Mouse (Mus musculus) activated CD4-positive, CD25-positive, alpha-beta regulatory T cell, adult 9 weeks (primary cell): ENCODE results near the gene Gm9045. TPM values are rescaled to one million over a fixed set of nuclear protein-coding genes. Genes with fewer than 3 reads are reported as not detected.

Experiments used
- polyA plus RNA-seq: library from polyadenylated mRNA; unstranded; fragments of 100-300 nt; shearing (Covaris generic); gene quantifications from one replicate; pipeline ENCODE4 v1.2.1, GENCODE M21; 2017

The Gm9045 gene
- not detected for polyA plus RNA-seq

DNA sequence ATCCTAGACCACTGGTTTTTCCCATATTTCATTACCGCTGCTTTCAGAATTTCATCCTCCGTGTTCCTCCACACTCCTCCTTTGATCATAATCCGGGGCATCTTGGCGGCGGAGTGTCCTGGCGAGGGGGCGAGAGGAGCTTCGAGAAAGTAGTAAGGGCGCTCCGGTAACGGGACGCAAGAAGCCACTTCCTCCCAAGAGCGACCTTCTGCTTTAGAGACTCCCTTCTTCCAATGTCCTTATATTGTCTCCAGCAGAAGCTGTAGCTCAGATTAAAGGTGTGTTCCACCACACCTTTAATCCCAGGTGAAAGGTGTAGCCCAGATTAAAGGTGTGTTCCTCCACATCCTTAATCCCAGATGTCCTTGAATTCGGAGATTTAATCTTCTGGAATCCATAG lies at the start of gene Gm9045:
Gm9045 (minus strand) TSS at position 101 of the 400 bp plus-strand sequence.

DNA sequence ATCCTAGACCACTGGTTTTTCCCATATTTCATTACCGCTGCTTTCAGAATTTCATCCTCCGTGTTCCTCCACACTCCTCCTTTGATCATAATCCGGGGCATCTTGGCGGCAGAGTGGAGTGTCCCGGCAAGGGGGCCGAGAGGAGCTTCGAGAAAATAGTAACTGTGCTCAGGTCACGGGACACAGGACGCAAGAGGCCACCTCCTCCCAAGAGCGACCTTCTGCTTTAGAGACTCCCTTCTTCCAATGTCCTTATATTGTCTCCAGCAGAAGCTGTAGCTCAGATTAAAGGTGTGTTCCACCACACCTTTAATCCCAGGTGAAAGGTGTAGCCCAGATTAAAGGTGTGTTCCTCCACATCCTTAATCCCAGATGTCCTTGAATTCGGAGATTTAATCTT lies 16.4 kb upstream of the Gm9045 start, which contains the start of gene Gm9049:
Gm9049 (minus strand) TSS at position 101 of the 400 bp plus-strand sequence.

DNA sequence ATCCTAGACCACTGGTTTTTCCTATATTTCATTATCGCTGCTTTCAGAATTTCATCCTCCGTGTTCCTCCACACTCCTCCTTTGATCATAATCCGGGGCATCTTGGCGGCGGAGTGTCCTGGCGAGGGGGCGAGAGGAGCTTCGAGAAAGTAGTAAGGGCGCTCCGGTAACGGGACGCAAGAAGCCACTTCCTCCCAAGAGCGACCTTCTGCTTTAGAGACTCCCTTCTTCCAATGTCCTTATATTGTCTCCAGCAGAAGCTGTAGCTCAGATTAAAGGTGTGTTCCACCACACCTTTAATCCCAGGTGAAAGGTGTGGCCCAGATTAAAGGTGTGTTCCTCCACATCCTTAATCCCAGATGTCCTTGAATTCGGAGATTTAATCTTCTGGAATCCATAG lies 10.9 kb upstream of the Gm9045 start, which contains the start of gene Gm9048:
Gm9048 (minus strand) TSS at position 101 of the 400 bp plus-strand sequence.

GRCm38 (mm10) chr10:118343155-118343554 lies 5.5 kb upstream of the Gm9045 start, which contains the start of gene Gm9046:
Gene Gm9046 (minus strand): TSS chr10:118343255.

DNA sequence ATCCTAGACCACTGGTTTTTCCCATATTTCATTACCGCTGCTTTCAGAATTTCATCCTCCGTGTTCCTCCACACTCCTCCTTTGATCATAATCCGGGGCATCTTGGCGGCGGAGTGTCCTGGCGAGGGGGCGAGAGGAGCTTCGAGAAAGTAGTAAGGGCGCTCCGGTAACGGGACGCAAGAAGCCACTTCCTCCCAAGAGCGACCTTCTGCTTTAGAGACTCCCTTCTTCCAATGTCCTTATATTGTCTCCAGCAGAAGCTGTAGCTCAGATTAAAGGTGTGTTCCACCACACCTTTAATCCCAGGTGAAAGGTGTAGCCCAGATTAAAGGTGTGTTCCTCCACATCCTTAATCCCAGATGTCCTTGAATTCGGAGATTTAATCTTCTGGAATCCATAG lies 5.3 kb downstream of the Gm9045 start, which contains the start of gene Gm9044:
Gm9044 (minus strand) TSS at position 101 of the 400 bp plus-strand sequence.

DNA sequence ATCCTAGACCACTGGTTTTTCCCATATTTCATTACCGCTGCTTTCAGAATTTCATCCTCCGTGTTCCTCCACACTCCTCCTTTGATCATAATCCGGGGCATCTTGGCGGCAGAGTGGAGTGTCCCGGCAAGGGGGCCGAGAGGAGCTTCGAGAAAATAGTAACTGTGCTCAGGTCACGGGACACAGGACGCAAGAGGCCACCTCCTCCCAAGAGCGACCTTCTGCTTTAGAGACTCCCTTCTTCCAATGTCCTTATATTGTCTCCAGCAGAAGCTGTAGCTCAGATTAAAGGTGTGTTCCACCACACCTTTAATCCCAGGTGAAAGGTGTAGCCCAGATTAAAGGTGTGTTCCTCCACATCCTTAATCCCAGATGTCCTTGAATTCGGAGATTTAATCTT lies 10.8 kb downstream of the Gm9045 start, which contains the start of gene Gm9040:
Gm9040 (minus strand) TSS at position 101 of the 400 bp plus-strand sequence.

GRCm38 (mm10) chr10:118294938-118295337 lies 42.7 kb downstream of the Gm9045 start, which contains the start of gene Iltifb:
Gene Iltifb (minus strand): TSS chr10:118295038.

Other genes with a start within 250 kb of the Gm9045 start
- gene Mdm1, start 196.0 kb downstream of the Gm9045 start, polyA plus RNA-seq, result 13.6 TPM
- not detected for gene Il22, start 132.9 kb downstream of the Gm9045 start, polyA plus RNA-seq
- not detected for gene Gm32717, start 97.1 kb downstream of the Gm9045 start, polyA plus RNA-seq
- gene Gm32802, start 79.1 kb downstream of the Gm9045 start, polyA plus RNA-seq, result not detected
- gene Iltifb, start 42.8 kb downstream of the Gm9045 start, polyA plus RNA-seq, result not detected
- gene Gm9040, start 10.9 kb downstream of the Gm9045 start, polyA plus RNA-seq, result not detected
- gene Gm9044, start 5.4 kb downstream of the Gm9045 start, polyA plus RNA-seq, result not detected
- not detected for gene Gm9046, start 5.4 kb upstream of the Gm9045 start, polyA plus RNA-seq
- not detected for gene Gm9048, start 10.8 kb upstream of the Gm9045 start, polyA plus RNA-seq
- not detected for gene Gm9049, start 16.3 kb upstream of the Gm9045 start, polyA plus RNA-seq
- 10.5 TPM for gene Ifng, start 103.2 kb upstream of the Gm9045 start, polyA plus RNA-seq